Mouse (Mus musculus) heart, postnatal 0 days (tissue): ENCODE measurements around the gene D10Jhu81e.

Experiments
- CTCF ChIP-seq: IDR thresholded peaks from 2 replicates; pipeline ENCODE4 v1.5.1; 2016; ENCODE audit warnings: antibody characterized with exemption, control low read depth, low read depth
- EP300 ChIP-seq: IDR thresholded peaks from 2 replicates; pipeline ENCODE4 v1.6.1; 2016; ENCODE audit warnings: antibody characterized with exemption, low read depth

- TF ChIP-seq CTCF, result no peak
- TF ChIP-seq EP300, result no peak
Measured at GRCm38 (mm10) chr10:78134975-78135798, 34.4 kb downstream of the D10Jhu81e start.
